Mouse (Mus musculus) heart, embryonic 11.5 days (tissue): ENCODE results near the gene Ankrd24. TPM values are rescaled to one million over a fixed set of nuclear protein-coding genes. Genes with fewer than 3 reads are reported as not detected.

Experiments
- ATAC-seq: fragments of 200-750 bp; cut with Nextera tagmentation; replicated peaks from 2 replicates; pipeline ENCODE4 v1.8.0; 2017; ENCODE audit warnings: moderate library complexity; ENCODE audit not compliant: insufficient number of reproducible peaks, low FRiP score, low TSS enrichment
- H3K27ac ChIP-seq: fragments of 300-500 bp; sonication (generic); 2 replicates; pipeline ENCODE4 v1.5.1; 2014; ENCODE audit warnings: mild to moderate bottlenecking, low read depth, low read length
- H3K27me3 ChIP-seq: fragments of 300-500 bp; sonication (generic); 2 replicates; pipeline ENCODE4 v1.6.1; 2014; ENCODE audit warnings: mild to moderate bottlenecking, low read length, mixed read lengths; ENCODE audit not compliant: control insufficient read depth, insufficient read depth
- H3K36me3 ChIP-seq: fragments of 300-500 bp; sonication (generic); 2 replicates; pipeline ENCODE4 v1.6.1; 2014; ENCODE audit warnings: mild to moderate bottlenecking, low read length, moderate library complexity, mixed read lengths; ENCODE audit not compliant: control insufficient read depth, insufficient read depth
- H3K4me1 ChIP-seq: fragments of 300-500 bp; sonication (generic); 2 replicates; pipeline ENCODE4 v1.6.1; 2014; ENCODE audit warnings: low read length; ENCODE audit not compliant: control insufficient read depth, insufficient read depth
- H3K4me2 ChIP-seq: fragments of 300-500 bp; sonication (generic); 2 replicates; pipeline ENCODE4 v1.6.1; 2014; ENCODE audit warnings: mild to moderate bottlenecking, moderate library complexity
- H3K4me3 ChIP-seq: fragments of 300-500 bp; sonication (generic); 2 replicates; pipeline ENCODE4 v1.5.1; 2014; ENCODE audit warnings: low read depth, low read length
- H3K9ac ChIP-seq: fragments of 300-500 bp; sonication (generic); 2 replicates; pipeline ENCODE4 v1.6.1; 2014; ENCODE audit warnings: mild to moderate bottlenecking, low read depth, low read length, moderate library complexity
- H3K9me3 ChIP-seq: fragments of 300-500 bp; sonication (generic); replicated peaks from 2 replicates; pipeline ENCODE4 v1.6.1; 2016; ENCODE audit warnings: low read length; ENCODE audit not compliant: control insufficient read depth
- WGBS: fragments of 180-500 bp; shearing (Covaris S2); extraction: QIAGEN DNeasy Blood & Tissue Kit; methylation state at CpG from one replicate; pipeline ENCODE4 v1.1.7; 2014; ENCODE audit not compliant: insufficient replicate concordance; 5-methylcytosine and 5-hydroxymethylcytosine counted together
- polyA plus RNA-seq: library from polyadenylated mRNA; unstranded; fragments of >200 nt; fragmentation: Nextera tagmentation; extraction: Ambion mirVana; gene quantifications from 2 replicates; pipeline ENCODE4 v1.2.1, GENCODE M21; 2014

Gene Ankrd24
- polyA plus RNA-seq, 1 experiment from 2014 or later: 7.2 TPM

- Histone ChIP-seq H3K27me3 (peaks cover 24% of the 10 kb centered on the region), H3K27ac (no peak overlapping the region), H3K4me2 (no peak overlapping the region), H3K4me1 (peaks cover 32% of the 10 kb centered on the region), H3K4me3 (no peak overlapping the region), H3K9me3 (no peaks in the 10 kb centered on the region), H3K36me3 (no peaks in the 10 kb centered on the region), H3K9ac (no peak overlapping the region)
- 41% methylated on average over 5 of the region's 5 CpGs for WGBS
- ATAC-seq: no peak
Observed at GRCm38 (mm10) chr10:81595599-81595998, 32.7 kb upstream of the Ankrd24 start.

- Histone ChIP-seq H3K36me3 (no peaks in the 10 kb centered on the region), H3K27me3 (peaks cover 16% of the 10 kb centered on the region), H3K9me3 (no peaks in the 10 kb centered on the region), H3K4me3 (peak overlapping the region; percentile 25), H3K4me1 (peaks cover 38% of the 10 kb centered on the region), H3K4me2 (peak overlapping the region; percentile 69), H3K9ac (peak overlapping the region; percentile 67; the same call in 1 of the 2 replicates), H3K27ac (peak overlapping the region; percentile 67)
- 2% methylated on average over 10 of the region's 10 CpGs for WGBS
- no peak for ATAC-seq
Observed at GRCm38 (mm10) chr10:81596611-81597010, 31.7 kb upstream of the Ankrd24 start.

- H3K4me2 ChIP-seq: peak overlapping the region; percentile 69
- peaks cover 40% of the 10 kb centered on the region for H3K4me1 ChIP-seq
- H3K4me3 ChIP-seq: peak overlapping the region; percentile 25
- H3K9me3 ChIP-seq: no peaks in the 10 kb centered on the region
- 3% methylated on average over 9 of the region's 12 CpGs for WGBS
- peak overlapping the region; percentile 67 for H3K27ac ChIP-seq
- no peak; the same call in 1 of the 2 replicates for ATAC-seq
- H3K9ac ChIP-seq: peak overlapping the region; percentile 67
- H3K27me3 ChIP-seq: peaks cover 16% of the 10 kb centered on the region
- H3K36me3 ChIP-seq: no peaks in the 10 kb centered on the region
Observed at GRCm38 (mm10) chr10:81597137-81597950, 31.0 kb upstream of the Ankrd24 start.

DNA sequence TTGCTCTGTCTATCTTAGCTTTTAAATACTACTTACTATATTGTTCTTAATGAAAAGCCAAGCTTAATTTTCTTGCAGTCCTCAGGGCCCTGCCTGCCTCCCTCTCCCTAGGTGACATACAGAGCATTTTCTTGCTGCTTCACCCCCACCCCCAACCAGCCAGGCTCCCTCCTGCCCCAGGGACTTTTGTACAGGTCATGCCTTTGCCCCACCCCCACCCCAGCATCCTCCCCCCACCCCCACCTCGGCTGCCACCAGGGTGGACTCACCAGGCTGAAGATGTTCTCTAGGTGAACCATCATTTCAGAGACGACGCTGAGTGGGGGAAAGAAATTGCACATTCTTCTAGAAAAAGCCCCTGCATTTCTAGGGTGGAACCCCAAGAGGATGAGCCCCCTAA is 30.0 kb upstream of the Ankrd24 start:
- H3K4me2 ChIP-seq: no peak overlapping the region
- no peak overlapping the region for H3K9ac ChIP-seq
- H3K27ac ChIP-seq: no peak overlapping the region
- no peak for ATAC-seq
- no peak overlapping the region for H3K4me3 ChIP-seq
- H3K27me3 ChIP-seq: peaks cover 14% of the 10 kb centered on the region
- H3K4me1 ChIP-seq: peaks cover 43% of the 10 kb centered on the region
- no peaks in the 10 kb centered on the region for H3K9me3 ChIP-seq
- WGBS: 49% methylated on average over 3 of the region's 3 CpGs
- no peaks in the 10 kb centered on the region for H3K36me3 ChIP-seq

- H3K4me1 ChIP-seq: peaks cover 43% of the 10 kb centered on the region
- no peak overlapping the region for H3K9ac ChIP-seq
- H3K4me3 ChIP-seq: no peak overlapping the region
- H3K27me3 ChIP-seq: peaks cover 11% of the 10 kb centered on the region
- no peak overlapping the region for H3K4me2 ChIP-seq
- 57% methylated on average over 6 of the region's 6 CpGs for WGBS
- H3K27ac ChIP-seq: no peak overlapping the region
- H3K36me3 ChIP-seq: no peaks in the 10 kb centered on the region
- no peaks in the 10 kb centered on the region for H3K9me3 ChIP-seq
- ATAC-seq: no peak
Observed at GRCm38 (mm10) chr10:81598871-81599270, 29.5 kb upstream of the Ankrd24 start.

DNA sequence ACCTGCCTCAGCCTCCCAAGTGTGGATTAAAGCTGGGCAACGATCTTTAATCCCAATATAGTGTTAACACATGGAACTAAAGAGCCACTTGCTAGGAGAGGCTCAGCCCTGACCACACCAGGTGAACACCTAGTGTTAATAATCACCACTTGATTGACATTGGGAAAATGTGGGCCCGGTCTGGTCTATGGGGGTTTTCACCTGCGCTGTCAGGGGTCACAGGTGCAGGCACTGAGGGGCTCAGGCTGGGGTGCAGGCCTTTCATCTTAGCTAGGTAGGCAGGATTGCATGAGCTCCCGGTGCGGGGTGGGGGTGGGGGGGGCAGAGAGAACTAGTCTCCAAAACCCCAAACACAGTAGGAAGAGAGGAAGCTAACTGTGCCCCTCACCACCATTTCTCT is 28.7 kb upstream of the Ankrd24 start:
- no peak for ATAC-seq
- Histone ChIP-seq H3K27ac (no peak overlapping the region), H3K4me1 (peaks cover 43% of the 10 kb centered on the region), H3K36me3 (no peaks in the 10 kb centered on the region), H3K9me3 (no peaks in the 10 kb centered on the region), H3K27me3 (peaks cover 6% of the 10 kb centered on the region; the same call in 1 of the 2 replicates), H3K4me3 (no peak overlapping the region), H3K9ac (no peak overlapping the region), H3K4me2 (no peak overlapping the region)
- WGBS: 72% methylated on average over 5 of the region's 5 CpGs

DNA sequence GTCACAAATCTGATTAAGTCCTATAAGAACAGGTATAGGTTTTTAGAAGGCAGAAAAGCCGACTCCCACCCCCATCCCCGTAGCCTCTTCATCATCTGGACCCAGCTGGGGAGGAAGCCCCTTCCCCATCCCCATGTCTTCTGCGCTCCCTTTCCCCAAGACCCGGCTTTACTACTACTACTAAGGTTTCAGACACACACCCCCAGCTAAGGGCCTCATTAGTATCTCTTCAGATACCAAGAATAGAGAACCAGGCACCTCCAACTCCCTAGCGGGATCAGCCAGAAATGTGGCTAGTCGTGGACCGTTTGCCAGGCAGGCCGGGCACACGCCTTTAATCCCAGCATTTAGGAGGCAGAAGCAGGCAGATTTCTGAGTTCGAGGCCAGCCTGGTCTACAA is 28.2 kb upstream of the Ankrd24 start:
- Histone ChIP-seq H3K4me1 (peaks cover 46% of the 10 kb centered on the region), H3K4me3 (no peak overlapping the region), H3K36me3 (no peaks in the 10 kb centered on the region), H3K4me2 (peak overlapping the region; percentile 63), H3K27me3 (peaks cover 6% of the 10 kb centered on the region; the same call in 1 of the 2 replicates), H3K27ac (no peak overlapping the region), H3K9ac (no peak overlapping the region), H3K9me3 (no peaks in the 10 kb centered on the region)
- WGBS: 40% methylated on average over 10 of the region's 10 CpGs
- ATAC-seq: no peak

GRCm38 (mm10) chr10:81600738-81601203 is 27.6 kb upstream of the Ankrd24 start, which contains the start of gene Tle6:
Gene Tle6, minus strand, starts transcription at chr10:81601073.
- no peaks in the 10 kb centered on the region for H3K27me3 ChIP-seq
- H3K4me1 ChIP-seq: peaks cover 41% of the 10 kb centered on the region
- peak within 1 kb of the TSS; percentile 25 for H3K4me3 ChIP-seq
- no peaks in the 10 kb centered on the region for H3K36me3 ChIP-seq
- ATAC-seq: peak; percentile 86
- no peaks in the 10 kb centered on the region for H3K9me3 ChIP-seq
- peak within 1 kb of the TSS; percentile 63 for H3K4me2 ChIP-seq
- H3K9ac ChIP-seq: peak within 1 kb of the TSS; percentile 44; the same call in 1 of the 2 replicates
- no peak within 1 kb of the TSS for H3K27ac ChIP-seq
- WGBS: under 1% methylated on average over 27 of the region's 28 CpGs
